Mouse (Mus musculus): ENCODE results near the gene 1700028P14Rik.

The 1700028P14Rik gene

GRCm38 (mm10) chr19:23607951-23608350, 44.7 kb downstream of the 1700028P14Rik start:
- DNase-seq (ENCODE audit: low spot score), result no peak

GRCm38 (mm10) chr19:23594950-23595349, 57.7 kb downstream of the 1700028P14Rik start:
- no peak for DNase-seq (ENCODE audit: low spot score)

- DNase-seq (ENCODE audit: low spot score), result no peak
These were observed 73.8 kb downstream of the 1700028P14Rik start for GRCm38 (mm10) chr19:23578606-23579355.

- DNase-seq (ENCODE audit: low spot score), result no peak
These were observed 75.9 kb downstream of the 1700028P14Rik start for GRCm38 (mm10) chr19:23576685-23577084.

GRCm38 (mm10) chr19:23563693-23564092, 88.9 kb downstream of the 1700028P14Rik start:
- DNase-seq (ENCODE audit: low spot score), result no peak

GRCm38 (mm10) chr19:23562588-23562987, 90.0 kb downstream of the 1700028P14Rik start:
- DNase-seq (ENCODE audit: low spot score), result no peak

- no peak for DNase-seq (ENCODE audit: low spot score)
These were observed 90.6 kb downstream of the 1700028P14Rik start for GRCm38 (mm10) chr19:23562061-23562460.

- no peak for DNase-seq (ENCODE audit: low spot score)
These were observed 99.2 kb downstream of the 1700028P14Rik start for GRCm38 (mm10) chr19:23553450-23553849.

- DNase-seq (ENCODE audit: low spot score), result no peak
These were observed 107.0 kb downstream of the 1700028P14Rik start for GRCm38 (mm10) chr19:23545604-23546003.

GRCm38 (mm10) chr19:23543244-23544004, 109.2 kb downstream of the 1700028P14Rik start:
- no peak for DNase-seq (ENCODE audit: low spot score)

- DNase-seq (ENCODE audit: low spot score), result no peak
These were observed 109.9 kb downstream of the 1700028P14Rik start for GRCm38 (mm10) chr19:23542759-23543158.

GRCm38 (mm10) chr19:23535700-23536099, 116.9 kb downstream of the 1700028P14Rik start:
- no peak for DNase-seq (ENCODE audit: low spot score)

GRCm38 (mm10) chr19:23531899-23532298, 120.7 kb downstream of the 1700028P14Rik start:
- DNase-seq (ENCODE audit: low spot score), result no peak

GRCm38 (mm10) chr19:23523711-23524110, 128.9 kb downstream of the 1700028P14Rik start:
- peak; percentile 69 for DNase-seq (ENCODE audit: low spot score)

- no peak for DNase-seq (ENCODE audit: low spot score)
These were observed 130.8 kb downstream of the 1700028P14Rik start for GRCm38 (mm10) chr19:23521831-23522230.

GRCm38 (mm10) chr19:23521071-23521470, 131.5 kb downstream of the 1700028P14Rik start:
- DNase-seq (ENCODE audit: low spot score), result no peak

GRCm38 (mm10) chr19:23520629-23521028, 132.0 kb downstream of the 1700028P14Rik start:
- no peak for DNase-seq (ENCODE audit: low spot score)

GRCm38 (mm10) chr19:23518477-23518876, 134.1 kb downstream of the 1700028P14Rik start:
- no peak for DNase-seq (ENCODE audit: low spot score)

GRCm38 (mm10) chr19:23511303-23511702, 141.3 kb downstream of the 1700028P14Rik start:
- no peak for DNase-seq (ENCODE audit: low spot score)

Measured in ovary, postnatal 14 days (tissue).